Mouse (Mus musculus): ENCODE measurements around the gene Zc3h4. TPM values are rescaled to one million over a fixed set of nuclear protein-coding genes. Genes with fewer than 3 reads are reported as not detected.
A peak's percentile ranks its signal among the peaks of the same experiment; 100 is the strongest.

The Zc3h4 gene
- polyA plus RNA-seq, 1 experiment from 2014 or later: 7.9 TPM

GRCm38 (mm10) chr7:16402449-16402848, 1.7 kb downstream of the Zc3h4 start:
- no peak for ATAC-seq (replicated peaks; ENCODE audit: insufficient number of reproducible peaks, insufficient read depth, low FRiP score, low read depth)
- peaks cover 45% of the 10 kb centered on the region for H3K4me1 ChIP-seq (replicated peaks)
- H3K9ac ChIP-seq: peak overlapping the region; percentile 100
- H3K36me3 ChIP-seq: no peaks in the 10 kb centered on the region
- H3K4me2 ChIP-seq: peak overlapping the region; percentile 74
- H3K27ac ChIP-seq: peak overlapping the region; percentile 100
- H3K4me3 ChIP-seq: peak overlapping the region; percentile 94
- H3K27me3 ChIP-seq: no peaks in the 10 kb centered on the region
- 2% methylated on average over 9 of the region's 9 CpGs for WGBS
- H3K9me3 ChIP-seq (replicated peaks): no peaks in the 10 kb centered on the region

DNA sequence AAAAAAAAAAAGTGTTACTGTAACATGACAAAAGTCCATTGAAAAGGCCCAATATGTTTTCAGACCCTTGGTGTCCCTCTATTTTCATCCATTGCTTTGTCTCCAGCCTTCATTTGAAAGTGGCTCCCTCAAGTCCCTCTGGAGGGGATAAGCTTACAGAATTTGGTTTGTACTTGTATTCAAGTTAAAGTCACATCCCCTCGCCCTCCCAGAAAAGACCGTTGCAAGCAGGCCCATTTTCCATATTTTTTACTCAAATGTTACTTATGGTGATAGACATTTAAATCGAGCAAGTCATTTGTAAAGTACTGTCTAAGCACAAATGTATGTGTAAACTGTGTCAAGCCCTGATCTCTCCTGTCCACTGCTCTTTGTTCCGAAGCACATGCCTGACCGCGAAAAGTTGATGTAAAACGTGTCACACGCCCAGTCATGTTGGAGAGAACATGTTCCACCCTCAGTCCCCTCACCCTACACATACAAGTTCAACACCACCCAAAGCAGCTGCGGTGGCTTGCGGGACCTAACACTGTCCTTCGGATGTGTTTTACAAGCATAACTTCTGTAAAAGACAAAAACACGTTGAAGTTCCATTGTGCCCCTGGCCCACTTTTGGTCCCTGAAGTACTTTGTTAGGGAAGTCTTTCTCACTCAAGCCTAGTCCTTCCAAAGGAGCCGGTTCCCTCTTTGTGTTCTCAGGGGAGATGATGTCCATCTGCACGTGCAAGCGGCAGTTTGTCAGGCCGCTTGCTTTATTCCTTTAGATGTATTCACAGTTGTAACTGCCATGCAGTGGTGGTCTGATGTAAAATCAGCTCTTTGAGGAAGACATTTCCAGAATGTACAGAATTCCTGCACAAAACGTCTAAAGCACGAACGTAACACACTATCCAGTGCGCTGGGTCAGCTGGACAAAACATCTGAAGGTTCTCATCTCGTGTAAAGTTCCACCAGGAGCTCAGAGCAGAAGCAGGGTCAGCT, 2.5 kb downstream of the Zc3h4 start:
- Histone ChIP-seq H3K27me3 (no peaks in the 10 kb centered on the region), H3K27ac (peak overlapping the region; percentile 100), H3K4me3 (peak overlapping the region; percentile 94), H3K4me2 (peak overlapping the region; percentile 74), H3K4me1 (replicated peaks) (peaks cover 45% of the 10 kb centered on the region), H3K9me3 (replicated peaks) (no peaks in the 10 kb centered on the region), H3K9ac (peak overlapping the region; percentile 100), H3K36me3 (no peaks in the 10 kb centered on the region)
- ATAC-seq (replicated peaks; ENCODE audit: insufficient number of reproducible peaks, insufficient read depth, low FRiP score, low read depth): no peak
- 25% methylated on average over 21 of the region's 21 CpGs for WGBS

DNA sequence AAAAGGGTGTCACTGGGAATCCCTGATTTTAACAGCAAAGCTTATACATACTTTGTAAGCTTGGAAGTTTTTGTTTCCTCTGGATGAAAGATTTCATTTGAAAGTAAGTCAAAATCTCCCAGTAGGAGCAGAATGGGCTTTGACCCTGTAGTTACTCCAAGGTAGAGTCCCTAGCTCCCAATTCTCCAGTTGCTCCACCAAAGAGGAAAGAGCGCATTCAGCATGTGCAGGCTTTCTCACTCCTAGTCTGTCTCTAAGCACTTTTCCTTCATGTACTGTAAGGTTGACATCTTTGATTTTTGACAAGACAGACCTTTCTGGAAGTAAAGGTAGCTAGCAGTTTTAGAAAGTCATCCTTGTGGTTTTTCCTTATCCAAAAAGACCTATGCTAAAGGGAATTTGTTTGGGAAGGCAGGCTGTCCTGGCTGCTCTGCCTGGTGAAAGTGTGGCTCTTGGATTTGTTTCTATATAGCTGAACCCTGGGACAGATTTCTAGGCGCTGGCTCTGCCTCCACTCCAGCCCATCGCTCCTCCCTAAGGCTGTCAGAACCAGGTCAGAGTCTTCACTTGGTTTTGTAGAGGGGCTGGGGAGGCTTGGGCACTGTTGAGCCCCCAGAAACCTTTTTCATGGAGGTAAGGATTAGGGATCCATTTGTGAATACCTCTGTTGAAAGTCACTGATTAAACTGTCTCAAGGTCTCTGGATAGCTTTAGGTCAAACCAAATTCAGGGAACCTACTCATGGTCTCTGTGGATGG, 3.8 kb downstream of the Zc3h4 start:
- Histone ChIP-seq H3K4me3 (peak overlapping the region; percentile 18; the same call in 1 of the 2 replicates), H3K36me3 (no peaks in the 10 kb centered on the region), H3K9me3 (replicated peaks) (no peaks in the 10 kb centered on the region), H3K27ac (peak overlapping the region; percentile 96), H3K4me1 (replicated peaks) (peaks cover 37% of the 10 kb centered on the region), H3K27me3 (no peaks in the 10 kb centered on the region), H3K9ac (peak overlapping the region; percentile 34; the same call in 1 of the 2 replicates), H3K4me2 (peak overlapping the region; percentile 55)
- no peak for ATAC-seq (replicated peaks; ENCODE audit: insufficient number of reproducible peaks, insufficient read depth, low FRiP score, low read depth)
- 72% methylated on average over 3 of the region's 3 CpGs for WGBS

- no peaks in the 10 kb centered on the region for H3K36me3 ChIP-seq
- WGBS: 27% methylated on average over 2 of the region's 2 CpGs
Observed at GRCm38 (mm10) chr7:16405073-16405455, 4.4 kb downstream of the Zc3h4 start.

GRCm38 (mm10) chr7:16405516-16406351, 5.0 kb downstream of the Zc3h4 start:
- no peaks in the 10 kb centered on the region for H3K36me3 ChIP-seq
- H3K4me3 ChIP-seq: peak overlapping the region; percentile 18
- 18% methylated on average over 11 of the region's 11 CpGs for WGBS
- H3K4me1 ChIP-seq (replicated peaks): peaks cover 37% of the 10 kb centered on the region
- peak; percentile 44 for ATAC-seq (replicated peaks; ENCODE audit: insufficient number of reproducible peaks, insufficient read depth, low FRiP score, low read depth)
- no peaks in the 10 kb centered on the region for H3K27me3 ChIP-seq
- no peaks in the 10 kb centered on the region for H3K9me3 ChIP-seq (replicated peaks)
- peak overlapping the region; percentile 38; the same call in 1 of the 2 replicates for H3K9ac ChIP-seq
- peak overlapping the region; percentile 96 for H3K27ac ChIP-seq
- peak overlapping the region; percentile 55 for H3K4me2 ChIP-seq

More at GRCm38 (mm10) chr7:16405073-16405455, 4.4 kb downstream of the Zc3h4 start:
- H3K27me3 ChIP-seq: no peaks in the 10 kb centered on the region
- H3K27ac ChIP-seq: peak overlapping the region; percentile 96
- ATAC-seq (replicated peaks; ENCODE audit: insufficient number of reproducible peaks, insufficient read depth, low FRiP score, low read depth): no peak
- peaks cover 37% of the 10 kb centered on the region for H3K4me1 ChIP-seq (replicated peaks)
- peak overlapping the region; percentile 34; the same call in 1 of the 2 replicates for H3K9ac ChIP-seq
- no peaks in the 10 kb centered on the region for H3K9me3 ChIP-seq (replicated peaks)
- peak overlapping the region; percentile 55 for H3K4me2 ChIP-seq
- H3K4me3 ChIP-seq: peak overlapping the region; percentile 18; the same call in 1 of the 2 replicates

GRCm38 (mm10) chr7:16406978-16407377, 6.3 kb downstream of the Zc3h4 start:
- H3K4me2 ChIP-seq: no peak overlapping the region
- peaks cover 45% of the 10 kb centered on the region for H3K4me1 ChIP-seq (replicated peaks)
- no peak for ATAC-seq (replicated peaks; ENCODE audit: insufficient number of reproducible peaks, insufficient read depth, low FRiP score, low read depth)
- H3K4me3 ChIP-seq: no peak overlapping the region
- no peaks in the 10 kb centered on the region for H3K36me3 ChIP-seq
- H3K9me3 ChIP-seq (replicated peaks): no peaks in the 10 kb centered on the region
- H3K9ac ChIP-seq: no peak overlapping the region
- no peaks in the 10 kb centered on the region for H3K27me3 ChIP-seq
- 80% methylated on average over 3 of the region's 3 CpGs for WGBS
- no peak overlapping the region for H3K27ac ChIP-seq

- H3K4me3 ChIP-seq: no peak overlapping the region
- H3K9me3 ChIP-seq (replicated peaks): no peaks in the 10 kb centered on the region
- ATAC-seq (replicated peaks; ENCODE audit: insufficient number of reproducible peaks, insufficient read depth, low FRiP score, low read depth): no peak
- H3K27me3 ChIP-seq: no peaks in the 10 kb centered on the region
- peaks cover 35% of the 10 kb centered on the region for H3K4me1 ChIP-seq (replicated peaks)
- no peak overlapping the region for H3K27ac ChIP-seq
- no peaks in the 10 kb centered on the region for H3K36me3 ChIP-seq
- 88% methylated on average over 5 of the region's 5 CpGs for WGBS
- no peak overlapping the region for H3K9ac ChIP-seq
- no peak overlapping the region for H3K4me2 ChIP-seq
Observed at GRCm38 (mm10) chr7:16411100-16411499, 10.4 kb downstream of the Zc3h4 start.

DNA sequence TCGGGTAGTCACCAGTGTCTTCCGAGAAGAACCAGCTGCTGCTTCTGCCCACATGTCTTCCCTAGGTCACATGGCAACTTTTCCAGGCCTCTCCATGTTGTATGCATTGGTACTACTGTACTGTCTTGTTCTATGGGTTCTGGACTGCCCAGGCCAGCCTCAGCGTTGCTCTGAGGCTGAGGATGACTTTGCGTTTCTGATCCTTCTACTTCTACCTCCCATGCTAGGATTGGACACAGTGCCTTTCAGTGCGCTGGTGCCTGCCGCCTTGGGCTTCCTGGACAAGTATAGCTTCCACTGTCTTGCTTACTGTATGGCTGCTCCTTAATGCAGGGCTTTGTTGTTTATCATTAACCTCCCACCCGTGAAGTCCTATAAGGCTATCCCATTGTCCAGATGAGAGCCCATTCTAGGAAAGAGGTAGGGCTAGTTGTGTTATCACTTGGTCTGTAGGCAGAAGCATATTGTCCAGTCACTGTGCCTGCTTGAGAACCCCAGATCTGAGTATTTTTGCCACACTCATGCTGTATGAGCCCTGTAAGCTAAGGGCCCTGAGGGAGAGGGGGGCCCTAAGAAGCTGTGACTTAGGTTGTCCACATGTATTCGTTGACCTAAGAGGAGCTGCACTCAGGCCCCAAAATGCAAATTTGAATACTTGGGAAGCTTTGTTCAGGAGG, 11.6 kb downstream of the Zc3h4 start:
- Histone ChIP-seq H3K27me3 (no peaks in the 10 kb centered on the region), H3K9ac (no peak overlapping the region), H3K4me1 (replicated peaks) (peaks cover 39% of the 10 kb centered on the region), H3K4me3 (no peak overlapping the region), H3K4me2 (no peak overlapping the region), H3K9me3 (replicated peaks) (no peaks in the 10 kb centered on the region), H3K27ac (no peak overlapping the region), H3K36me3 (0 out of 2 replicates have a peak, but pooled peaks cover under 1% of the 10 kb centered on the region)
- ATAC-seq (replicated peaks; ENCODE audit: insufficient number of reproducible peaks, insufficient read depth, low FRiP score, low read depth): no peak
- 76% methylated on average over 8 of the region's 8 CpGs for WGBS

DNA sequence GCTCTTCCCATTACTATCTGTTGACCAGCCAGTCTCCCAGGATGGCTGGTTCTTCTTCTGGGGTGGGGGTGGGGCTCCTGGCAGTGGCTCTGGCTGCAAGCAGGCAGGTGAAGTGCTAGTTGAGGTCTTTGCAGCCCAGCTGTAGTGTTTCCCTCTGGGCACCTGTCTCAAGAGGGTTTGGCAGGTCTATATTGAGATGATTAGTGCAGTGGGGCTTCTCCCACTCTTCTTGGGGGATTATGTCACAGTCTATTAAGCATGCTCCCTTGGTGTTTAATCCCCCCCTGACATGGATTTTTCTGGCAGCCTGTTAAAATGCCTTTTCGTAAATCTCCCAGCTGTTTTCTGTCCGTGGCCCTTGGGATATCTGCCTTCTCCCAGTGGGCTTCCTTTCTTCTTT, 12.2 kb downstream of the Zc3h4 start:
- no peak for ATAC-seq (replicated peaks; ENCODE audit: insufficient number of reproducible peaks, insufficient read depth, low FRiP score, low read depth)
- H3K27me3 ChIP-seq: no peaks in the 10 kb centered on the region
- no peak overlapping the region for H3K4me3 ChIP-seq
- 70% methylated on average over 2 of the region's 2 CpGs for WGBS
- H3K36me3 ChIP-seq: 0 out of 2 replicates have a peak, but pooled peaks cover 4% of the 10 kb centered on the region
- H3K9me3 ChIP-seq (replicated peaks): no peaks in the 10 kb centered on the region
- H3K9ac ChIP-seq: no peak overlapping the region
- H3K4me1 ChIP-seq (replicated peaks): peaks cover 43% of the 10 kb centered on the region
- H3K4me2 ChIP-seq: no peak overlapping the region
- H3K27ac ChIP-seq: no peak overlapping the region

- 78% methylated on average over 3 of the region's 3 CpGs for WGBS
- Histone ChIP-seq H3K9ac (no peak overlapping the region), H3K4me2 (no peak overlapping the region), H3K4me1 (replicated peaks) (peaks cover 46% of the 10 kb centered on the region), H3K36me3 (peaks cover 24% of the 10 kb centered on the region), H3K4me3 (no peak overlapping the region), H3K27ac (no peak overlapping the region), H3K9me3 (replicated peaks) (no peaks in the 10 kb centered on the region), H3K27me3 (no peaks in the 10 kb centered on the region)
- ATAC-seq (replicated peaks; ENCODE audit: insufficient number of reproducible peaks, insufficient read depth, low FRiP score, low read depth): no peak
Observed at GRCm38 (mm10) chr7:16415426-16415825, 14.7 kb downstream of the Zc3h4 start.

Measured in heart, embryonic 15.5 days (tissue).